Mouse (Mus musculus) embryo, embryonic 10 days (tissue): Measurements from ENCODE around the gene Fchsd2.
A peak's percentile ranks its signal among the peaks of the same experiment; 100 is the strongest.

Experiments
- DNase-seq: peaks from one replicate; pipeline ENCODE4 v3.0.0-alpha.2; 2015; ENCODE audit warnings: low spot score

Gene Fchsd2

DNA sequence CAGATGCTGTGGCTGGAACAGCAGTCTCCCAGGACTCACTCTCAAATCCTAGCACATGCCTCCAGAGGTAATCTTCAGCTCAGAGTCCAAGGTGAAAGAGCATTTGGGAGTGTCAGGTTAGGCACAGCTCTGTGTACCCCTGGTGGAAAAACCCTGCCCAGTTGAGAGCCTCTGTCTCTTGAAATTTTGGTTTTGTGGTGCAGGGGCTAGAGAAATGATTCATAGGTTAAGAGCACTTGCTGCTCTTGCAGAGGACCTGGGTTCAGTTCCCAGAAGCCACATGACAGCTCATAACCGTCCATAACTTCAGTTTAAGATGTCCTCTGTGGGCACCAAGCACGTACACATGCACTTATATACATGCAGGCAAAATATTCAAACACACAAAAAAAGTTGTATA is 195.2 kb downstream of the Fchsd2 start:
- no peak for DNase-seq

DNA sequence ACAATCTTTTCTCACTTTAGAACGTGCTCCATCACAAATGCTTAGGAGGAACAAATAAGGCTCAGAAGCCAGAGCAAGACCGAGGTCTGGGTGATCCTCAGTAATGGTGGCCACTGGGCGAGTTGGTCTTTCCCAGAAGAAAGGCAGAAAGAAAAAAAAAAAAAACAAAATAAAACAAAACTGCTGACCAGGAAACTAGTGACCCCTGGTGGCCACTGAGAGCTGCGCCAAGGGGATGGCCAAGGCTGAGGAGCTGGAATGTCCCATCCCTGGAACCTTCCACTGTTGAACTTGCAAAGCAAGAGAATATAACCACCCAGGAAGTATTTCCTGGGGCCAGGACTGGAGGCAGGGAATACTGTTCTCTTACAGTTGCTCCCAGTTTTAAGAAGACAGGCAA is 195.8 kb downstream of the Fchsd2 start:
- DNase-seq: peak; percentile 65

DNA sequence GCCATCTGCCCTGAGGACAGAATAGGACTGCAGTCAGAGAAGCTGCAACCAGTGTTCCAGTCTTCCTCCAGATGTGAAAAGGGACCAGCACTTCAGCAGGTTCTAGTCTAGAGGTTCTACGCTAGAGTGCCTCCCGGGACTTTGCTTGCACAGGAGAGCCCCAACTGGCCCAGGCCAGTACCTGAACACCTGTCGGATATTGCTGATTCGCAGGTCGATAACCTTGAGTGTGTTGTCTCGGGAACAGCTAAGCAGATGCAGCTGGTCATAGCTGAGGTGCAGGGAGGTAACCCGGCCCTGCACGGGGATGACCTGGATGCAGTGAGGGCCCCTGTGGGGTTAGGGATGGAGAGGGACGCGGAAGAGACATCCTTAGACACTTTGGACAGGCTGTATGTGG is 197.7 kb downstream of the Fchsd2 start:
- no peak for DNase-seq

DNA sequence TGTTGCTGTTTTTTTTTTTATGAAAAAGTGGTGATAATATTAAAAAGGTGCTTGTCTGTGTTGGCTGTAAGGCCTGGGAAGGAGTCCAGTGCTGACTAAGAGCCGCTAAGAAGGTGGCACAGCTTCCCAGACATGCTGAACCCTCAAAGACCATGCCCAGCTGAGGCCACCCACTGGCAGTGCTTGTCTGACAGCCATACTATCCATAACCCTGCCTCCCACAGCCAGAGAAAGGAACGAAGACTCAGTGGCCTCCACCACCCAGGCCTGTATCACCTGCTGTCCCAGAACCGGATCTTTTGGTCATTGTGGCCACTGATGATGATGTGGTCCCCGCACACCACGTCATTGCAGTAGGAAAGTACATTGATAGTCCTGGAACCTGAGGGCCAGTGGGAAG is 198.5 kb downstream of the Fchsd2 start:
- no peak for DNase-seq

DNA sequence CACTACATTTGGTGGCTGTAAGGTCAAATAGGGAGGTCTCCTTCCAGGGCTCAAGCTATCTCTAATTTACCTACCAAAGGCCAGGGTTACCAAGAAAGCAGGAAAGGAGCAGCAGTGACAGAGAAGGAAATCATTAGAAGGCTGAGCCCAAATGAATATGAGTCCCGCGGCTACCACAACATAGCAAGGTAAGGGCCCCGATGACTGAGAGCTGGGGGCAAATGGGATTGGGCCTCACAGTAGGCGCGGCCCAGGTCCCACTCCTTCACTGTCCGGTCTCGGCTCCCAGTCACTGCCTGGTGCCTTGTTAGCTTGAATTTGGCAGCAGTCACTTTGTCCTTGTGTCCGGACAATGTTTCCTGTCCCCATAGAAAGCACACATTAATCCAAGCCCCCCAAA is 199.0 kb downstream of the Fchsd2 start:
- DNase-seq: no peak

DNA sequence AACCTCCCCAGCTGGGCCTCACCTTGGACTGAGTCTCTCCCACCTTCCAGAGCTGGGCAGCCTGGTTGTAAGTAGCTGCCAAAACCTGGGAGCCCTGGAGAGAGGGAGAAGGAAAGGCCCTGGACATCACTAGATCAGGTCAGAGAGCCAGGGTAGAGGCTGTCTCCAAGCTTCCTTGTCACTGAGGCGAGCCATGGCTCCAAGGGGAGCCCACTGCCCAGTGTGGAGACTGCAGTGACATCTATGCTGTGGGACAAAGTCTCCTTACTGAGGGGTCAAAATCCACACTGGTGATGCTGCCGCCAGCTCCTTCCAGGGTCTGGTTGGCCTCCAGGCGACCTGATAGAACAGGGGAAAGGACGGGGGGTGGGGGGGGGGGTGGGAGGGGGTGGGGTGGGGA is 199.4 kb downstream of the Fchsd2 start:
- DNase-seq: no peak

DNA sequence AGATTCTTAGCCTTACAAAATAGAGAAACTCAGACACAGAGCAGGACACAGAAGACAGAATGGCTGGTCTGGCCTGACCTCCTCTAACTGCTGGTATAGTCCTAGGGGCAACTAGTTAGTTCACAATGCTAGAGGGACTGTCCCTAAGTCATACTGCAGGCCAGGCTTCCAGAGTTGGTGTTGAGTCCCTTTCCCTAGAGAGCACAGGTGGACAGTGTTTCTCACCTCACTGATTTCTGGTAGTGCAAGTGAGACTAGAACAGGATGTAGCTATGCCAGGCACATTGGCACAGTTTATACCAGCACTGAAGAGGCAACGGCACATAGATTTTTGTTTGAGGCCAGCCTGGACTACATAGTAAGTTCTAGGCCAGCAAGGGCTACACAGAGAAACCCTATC is 200.0 kb downstream of the Fchsd2 start:
- DNase-seq: no peak

DNA sequence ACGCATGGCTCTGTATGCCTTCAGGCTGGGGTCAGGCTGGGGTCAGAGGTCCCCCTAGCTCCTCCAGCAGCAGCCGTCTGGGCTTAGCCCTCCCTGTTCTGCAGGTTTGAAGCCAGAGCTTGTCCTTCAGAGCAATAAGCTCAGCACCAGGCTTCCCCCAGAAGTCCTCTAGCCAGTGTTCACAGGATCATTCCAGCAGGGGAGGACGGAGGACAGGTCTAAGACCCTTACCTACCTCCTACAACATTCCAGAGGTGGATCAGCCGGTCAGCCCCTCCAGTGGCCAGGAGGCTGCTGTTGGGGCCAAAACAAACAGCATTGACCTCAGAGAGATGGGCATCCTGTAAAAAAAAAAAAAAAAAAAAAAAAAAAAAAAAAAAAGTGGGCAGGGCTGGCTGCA is 200.5 kb downstream of the Fchsd2 start:
- no peak for DNase-seq

DNA sequence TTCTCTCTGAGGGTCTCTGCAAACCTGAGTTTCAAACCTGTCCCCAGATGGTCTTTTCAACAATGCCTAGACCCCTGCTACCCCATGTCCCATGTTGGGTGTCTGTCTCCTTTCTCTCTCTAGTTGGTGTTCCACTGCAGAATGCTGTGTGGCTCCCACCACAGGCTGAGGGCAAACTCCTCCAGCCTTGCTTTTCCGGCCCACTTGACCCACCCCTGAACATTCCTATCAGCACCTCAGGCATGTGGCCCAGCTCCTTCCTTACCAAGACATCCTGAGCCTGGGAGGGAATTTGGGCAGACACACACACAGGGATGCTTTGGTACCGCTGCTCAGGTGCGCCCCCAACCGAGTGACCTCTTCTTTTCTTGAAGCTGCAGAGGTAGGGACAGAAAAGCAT is 200.9 kb downstream of the Fchsd2 start:
- no peak for DNase-seq

DNA sequence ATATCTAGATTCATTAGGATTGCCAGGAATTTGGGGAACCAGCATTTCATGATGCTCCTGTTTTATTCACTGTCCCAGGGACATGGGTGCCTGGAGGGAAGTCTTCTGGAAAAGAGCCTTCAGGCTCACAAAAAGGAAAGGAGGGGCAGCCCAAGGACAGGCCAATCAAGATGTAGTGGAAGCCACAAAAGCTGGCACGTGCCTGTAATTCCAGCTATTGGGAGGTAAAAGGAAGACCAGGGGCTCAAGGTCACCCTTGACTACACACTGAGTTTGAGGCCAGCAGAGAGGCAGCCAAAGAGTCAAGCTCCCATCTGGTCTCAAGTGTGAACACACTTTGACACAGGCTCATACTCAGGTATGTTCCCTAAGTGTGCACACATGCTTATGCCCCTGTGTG is 202.8 kb downstream of the Fchsd2 start:
- no peak for DNase-seq

DNA sequence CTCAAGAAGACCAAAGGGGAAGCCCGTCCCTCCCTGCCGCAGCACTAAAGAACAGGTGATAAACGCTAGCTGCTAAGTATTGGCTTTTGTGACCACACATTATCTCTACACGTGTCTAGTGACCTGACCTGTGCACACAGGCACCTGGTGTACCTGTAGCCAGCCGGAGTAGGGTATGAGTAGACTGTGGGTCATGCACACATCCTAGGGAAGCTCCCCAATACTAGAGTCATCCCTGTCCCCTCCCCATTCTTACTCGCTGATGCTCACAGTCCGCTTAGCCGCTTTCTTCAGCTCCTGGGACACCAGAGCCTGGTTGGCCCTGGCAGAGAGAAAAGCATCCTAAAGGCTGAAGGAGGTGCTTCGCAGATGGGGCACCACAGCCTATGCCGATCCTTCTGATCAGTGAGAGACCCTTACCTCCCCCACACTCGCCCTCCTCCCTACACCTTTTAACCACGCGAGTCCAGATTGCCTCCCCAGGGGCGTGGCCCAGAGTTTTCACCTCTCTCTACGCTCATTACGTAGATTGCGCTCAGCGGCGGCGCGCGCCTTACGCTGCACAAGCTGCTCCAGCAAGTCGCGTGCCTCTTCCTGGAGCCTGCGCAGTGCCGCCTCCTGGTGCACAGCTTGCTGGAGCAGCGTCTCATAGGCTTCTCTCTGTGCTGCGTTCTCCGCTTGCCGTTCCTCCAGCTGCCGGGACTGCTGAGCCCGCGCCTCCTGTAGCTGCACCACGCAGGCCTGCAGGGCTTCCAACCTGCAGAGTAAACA is 203.8 kb downstream of the Fchsd2 start:
- DNase-seq: peak; percentile 95

DNA sequence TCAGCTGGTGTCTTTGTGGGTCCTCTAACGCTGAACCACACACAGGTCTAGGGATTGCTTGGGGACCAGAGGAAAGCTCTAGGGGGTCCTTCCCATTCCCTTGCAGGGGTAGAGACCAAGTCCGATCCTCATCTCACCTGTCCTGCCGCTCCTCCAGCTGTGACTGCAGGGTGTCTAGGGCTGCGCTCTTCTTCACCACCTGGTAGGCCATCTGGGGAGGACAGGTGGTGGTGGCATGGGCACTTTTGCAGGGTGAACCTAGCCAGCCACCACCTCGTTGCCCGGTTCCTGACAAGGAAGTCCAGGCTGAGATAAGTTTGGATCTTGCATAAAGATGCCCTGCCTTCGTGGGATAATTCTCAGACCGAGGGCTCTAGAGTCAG is 204.4 kb downstream of the Fchsd2 start:
- DNase-seq: no peak

DNA sequence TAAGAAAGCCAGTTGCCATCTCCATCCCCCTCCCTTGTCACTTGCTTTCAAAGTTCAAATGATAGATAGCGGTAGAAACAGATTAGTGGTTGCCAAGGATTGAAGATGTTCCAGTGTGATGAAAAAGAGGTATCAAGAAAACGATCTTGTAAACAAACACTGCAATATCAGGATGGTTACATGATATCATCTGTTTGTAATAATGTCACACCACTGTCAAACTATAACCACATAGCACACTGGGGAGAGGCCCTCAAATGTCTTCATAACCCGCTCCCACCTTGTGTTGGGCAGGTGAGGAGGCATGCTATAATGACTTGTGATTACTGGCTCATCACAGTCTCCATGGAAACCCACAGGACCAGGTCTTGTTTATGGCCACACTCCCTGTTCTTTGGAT is 205.7 kb downstream of the Fchsd2 start:
- DNase-seq: no peak

DNA sequence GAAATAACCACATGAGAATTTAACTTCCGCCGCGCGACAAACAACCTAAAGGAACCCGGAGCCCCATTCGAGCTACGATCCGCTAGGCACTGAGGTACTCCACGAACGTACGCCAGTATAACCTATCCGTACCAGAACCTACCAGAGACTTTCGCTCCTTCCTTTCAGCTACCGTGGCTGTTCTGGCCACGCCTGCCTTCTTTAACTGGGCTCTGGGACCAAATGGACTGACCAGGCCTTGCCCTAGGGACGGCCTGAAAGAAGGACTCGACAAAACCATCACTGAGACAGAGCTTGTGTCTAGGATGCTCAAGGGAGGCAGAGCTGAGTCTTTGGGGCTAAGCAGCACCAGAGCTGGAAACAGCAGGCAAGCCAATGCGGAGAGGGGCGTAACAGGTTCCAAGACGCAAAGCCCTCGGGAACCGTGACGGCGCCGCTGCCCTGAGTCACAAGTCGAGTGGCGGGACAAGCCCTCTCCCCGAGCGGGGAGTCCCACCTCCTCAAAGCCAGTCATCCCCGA is 208.8 kb downstream of the Fchsd2 start:
- peak; percentile 81 for DNase-seq

DNA sequence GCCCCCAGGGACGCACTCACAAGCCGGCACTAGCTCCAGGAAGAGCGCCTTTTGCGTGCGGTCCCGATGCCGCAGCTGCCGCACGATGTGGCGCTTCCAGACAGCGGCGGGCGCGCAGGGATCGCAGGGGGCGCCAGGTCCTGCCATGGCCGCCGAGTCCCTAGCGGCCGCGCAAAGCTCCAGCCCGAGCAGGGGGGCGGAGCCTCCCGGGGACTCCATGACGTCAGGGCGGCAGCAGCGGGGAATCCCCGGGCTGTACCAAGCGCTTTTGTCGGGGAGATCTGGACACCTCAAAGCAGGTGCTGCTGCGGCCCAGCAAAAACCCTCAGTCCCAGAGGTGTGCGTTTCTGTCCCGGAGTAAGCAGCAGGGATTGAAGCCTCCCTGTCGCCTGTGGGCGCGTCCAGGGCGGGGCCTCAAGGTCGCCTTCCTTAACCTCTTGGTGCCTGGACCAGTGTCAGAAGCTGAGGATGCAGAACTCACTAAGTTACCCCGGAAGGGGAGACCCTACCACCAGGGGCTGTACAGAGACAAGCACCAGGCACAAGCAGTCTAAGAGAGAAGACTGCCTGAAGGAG is 209.3 kb downstream of the Fchsd2 start, which contains the start of gene Atg16l2:
Atg16l2 (minus strand) TSS at position 371 of the 576 bp plus-strand sequence.
- peak; percentile 91 for DNase-seq

DNA sequence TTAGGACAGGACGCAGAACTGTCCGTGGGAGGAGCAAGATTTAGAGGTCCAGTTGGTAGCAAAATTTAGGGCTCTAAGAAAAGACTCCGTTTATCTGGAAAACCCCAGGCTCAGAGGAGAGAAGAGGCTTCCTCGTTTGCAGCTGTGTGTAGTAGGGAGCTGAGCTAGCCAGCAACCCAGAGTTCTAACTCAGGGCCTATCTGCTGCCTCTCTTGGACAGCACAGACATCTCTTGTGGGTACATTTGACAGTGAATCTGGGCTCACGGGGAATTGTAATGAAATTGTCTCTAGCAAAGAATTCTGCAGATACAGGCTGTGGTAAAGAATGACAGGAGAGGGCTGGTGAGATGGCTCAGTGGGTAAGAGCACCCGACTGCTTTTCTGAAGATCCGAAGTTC is 210.0 kb downstream of the Fchsd2 start:
- no peak for DNase-seq

DNA sequence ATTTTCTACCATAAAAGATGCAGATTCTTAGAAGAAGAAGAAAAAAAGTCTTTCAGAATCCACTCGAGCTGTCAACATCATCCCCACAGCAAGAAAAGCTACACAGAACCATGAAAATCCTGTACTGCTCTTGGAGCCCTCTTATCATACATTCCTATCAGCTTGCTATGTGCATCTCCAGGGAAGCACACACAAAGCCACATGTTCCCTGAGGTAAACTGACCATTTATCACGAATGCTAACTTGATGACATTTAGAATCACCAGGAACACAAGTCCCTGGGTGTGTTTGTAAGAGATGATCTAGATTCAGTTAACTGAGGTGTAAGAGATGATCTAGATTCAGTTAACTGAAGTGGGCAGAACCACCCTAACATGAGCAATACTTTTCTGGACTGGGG is 214.2 kb downstream of the Fchsd2 start:
- DNase-seq: no peak

DNA sequence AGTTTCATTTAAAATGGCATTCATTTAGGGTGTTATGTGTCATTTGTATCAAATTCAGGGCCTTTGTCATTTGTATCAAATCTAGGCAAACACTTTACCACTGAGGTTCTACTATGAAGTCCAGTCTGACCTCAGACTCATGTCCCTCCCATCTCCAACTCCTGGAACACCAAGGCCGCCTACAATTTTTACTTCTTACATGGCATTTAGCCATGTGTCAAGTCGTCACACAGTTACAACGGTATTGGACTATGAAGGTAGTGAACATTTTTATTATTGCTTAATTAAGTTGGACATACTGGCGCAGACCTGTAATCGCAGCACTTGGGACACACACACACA is 217.3 kb downstream of the Fchsd2 start:
- DNase-seq: no peak

DNA sequence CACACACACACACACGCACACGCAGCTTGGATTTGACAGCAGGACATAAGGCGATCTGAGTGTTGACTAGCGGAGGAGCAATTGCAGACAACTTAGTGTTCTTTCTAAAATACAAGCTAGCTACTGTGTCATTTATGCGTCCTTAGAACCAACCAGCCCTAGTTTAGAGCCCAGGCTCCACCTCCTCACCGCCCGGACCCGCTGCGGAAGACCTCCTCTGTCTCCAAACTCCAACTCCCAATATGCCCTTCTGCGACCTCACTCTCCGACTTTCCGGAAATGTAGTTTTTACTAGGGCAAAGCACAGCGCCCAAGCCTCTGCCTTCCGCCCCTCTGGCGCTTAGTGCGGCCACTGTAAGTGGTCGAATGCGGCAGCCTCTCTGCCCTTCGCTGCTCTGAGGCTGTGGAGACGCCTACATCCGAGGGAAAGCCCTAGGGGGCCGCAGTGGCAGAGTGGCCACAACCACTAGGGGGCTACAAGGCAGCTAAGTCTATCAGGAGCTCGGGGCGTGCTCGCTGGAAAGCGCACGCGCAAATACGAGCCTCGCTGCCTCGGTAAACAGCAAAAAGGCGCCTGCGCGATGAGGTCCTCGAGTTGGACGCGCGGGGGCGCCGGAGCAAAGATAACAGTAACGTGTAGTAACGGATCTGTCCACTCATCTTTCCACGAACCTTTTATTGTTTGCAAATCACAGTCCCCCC is 217.8 kb downstream of the Fchsd2 start:
- DNase-seq: peak; percentile 99

DNA sequence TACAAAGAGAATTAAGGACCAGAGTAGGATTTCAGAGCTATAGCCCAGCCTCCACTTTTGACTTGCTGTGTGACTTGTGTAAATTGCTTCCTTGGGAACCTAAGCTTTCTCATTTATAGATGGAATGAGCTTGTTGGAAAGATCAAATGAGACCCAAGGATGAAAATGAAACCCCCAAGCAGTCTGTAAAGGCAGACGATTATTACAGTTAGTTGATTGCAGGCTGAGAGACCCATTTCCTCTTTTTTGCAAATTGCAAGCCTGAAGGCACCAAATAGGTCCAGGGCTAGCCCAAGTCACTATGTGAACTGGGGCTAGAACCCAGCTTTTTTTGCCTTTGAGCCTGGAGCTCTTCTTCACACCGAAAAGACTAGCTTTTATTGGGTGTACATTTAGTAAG is 218.4 kb downstream of the Fchsd2 start:
- DNase-seq: no peak

DNA sequence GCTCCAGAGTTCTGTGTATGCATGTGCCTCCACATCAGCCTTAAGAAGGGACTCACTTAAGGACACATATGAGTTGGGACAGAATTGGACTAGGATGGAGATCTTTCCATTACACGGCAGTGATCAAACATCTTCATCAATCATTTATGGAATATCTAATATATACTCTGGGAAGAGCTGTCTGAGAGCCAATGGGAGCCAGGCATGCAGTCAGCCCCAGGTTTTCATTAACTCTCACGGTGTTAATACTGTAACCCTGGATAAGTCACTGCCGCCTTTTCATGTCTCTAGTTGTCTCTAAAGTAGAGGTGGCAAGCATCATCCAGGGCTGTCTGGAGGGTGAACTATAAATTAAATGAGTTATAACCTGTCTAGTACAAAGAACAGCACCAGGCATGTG is 220.4 kb downstream of the Fchsd2 start:
- DNase-seq: no peak

DNA sequence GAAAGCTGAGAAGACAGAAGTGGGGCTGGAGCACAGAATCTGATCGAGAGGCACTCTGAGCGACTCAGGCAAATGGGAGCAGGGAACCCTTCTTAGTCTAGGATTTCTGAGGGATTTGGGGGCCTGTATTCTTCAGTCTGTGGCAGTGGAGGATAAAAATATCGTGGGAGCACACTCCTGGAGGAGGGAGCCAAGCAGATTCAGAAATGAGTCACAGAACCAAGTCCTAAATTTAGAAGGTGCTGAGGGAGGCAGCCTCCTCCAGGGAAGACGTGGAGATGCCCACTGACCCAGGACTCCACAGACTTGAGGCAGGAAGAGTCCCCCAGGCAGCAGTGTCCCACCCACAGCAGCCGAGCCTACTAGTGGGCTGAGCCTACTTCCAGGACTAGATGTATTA is 221.7 kb downstream of the Fchsd2 start:
- DNase-seq: no peak

DNA sequence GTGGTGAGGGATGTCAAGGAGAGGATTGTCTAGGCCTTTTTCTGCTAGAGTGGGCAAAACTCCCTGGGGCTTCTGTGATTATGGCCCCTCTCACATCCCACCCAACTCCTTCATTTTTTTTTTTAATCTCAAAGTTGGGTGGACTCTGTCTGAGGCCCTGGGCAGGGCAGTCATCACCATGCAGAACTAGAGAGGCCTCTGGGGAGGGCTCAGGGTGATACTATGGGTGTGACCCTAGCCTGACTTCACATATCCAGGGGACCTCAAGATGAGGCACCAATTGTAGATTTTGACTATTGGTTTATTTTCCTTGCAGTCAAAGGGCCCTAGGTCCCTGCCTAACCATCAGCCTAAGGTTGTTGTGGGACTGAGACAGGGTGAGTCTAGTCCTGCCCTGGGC is 223.0 kb downstream of the Fchsd2 start:
- DNase-seq: no peak
